Mouse (Mus musculus): ENCODE measurements around the gene Hist1h3b.

Gene Hist1h3b

GRCm38 (mm10) chr13:23778339-23778738 is 26.3 kb downstream of the Hist1h3b start:
- peak; percentile 74 for DNase-seq (ENCODE audit: low read depth)

GRCm38 (mm10) chr13:23779025-23779424 is 27.0 kb downstream of the Hist1h3b start:
- DNase-seq (ENCODE audit: low read depth) = no peak

- DNase-seq (ENCODE audit: low read depth) = peak; percentile 85
Measured at GRCm38 (mm10) chr13:23792520-23792919, 40.5 kb downstream of the Hist1h3b start.

GRCm38 (mm10) chr13:23799405-23799804 is 47.3 kb downstream of the Hist1h3b start:
- DNase-seq (ENCODE audit: low read depth) = peak; percentile 97

All from 416B (cell line).